Mouse (Mus musculus): ENCODE data around the gene Iars.
"Not testable (repeated sequence)": the region's sequence is repeated elsewhere in the genome, so short reads cannot be mapped to it uniquely, and the experiment has no call there.

Gene Iars

GRCm38 (mm10) chr13:49736430-49736829, 54.5 kb downstream of the Iars start:
- no peak for DNase-seq (ENCODE audit: low spot score in 2 of 2)

DNA sequence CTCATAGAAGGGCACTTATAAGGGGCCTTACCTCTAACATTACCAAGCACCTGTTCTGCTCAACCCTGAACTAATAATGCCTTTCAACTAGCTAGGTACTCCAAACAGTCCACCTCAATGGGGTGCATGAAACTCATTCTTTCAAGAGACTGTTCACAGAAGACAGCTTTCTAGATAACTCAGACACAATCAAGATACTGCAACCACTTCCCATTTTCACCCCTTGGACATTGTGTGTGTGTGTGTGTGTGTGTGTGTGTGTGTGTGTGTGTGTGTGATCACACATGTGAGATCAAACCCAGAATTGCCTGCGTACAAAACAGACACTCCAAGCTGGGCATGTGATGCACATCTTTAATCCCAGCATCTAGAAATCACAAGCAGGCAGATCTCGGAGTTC, 56.1 kb downstream of the Iars start:
- DNase-seq (ENCODE audit: low spot score in 2 of 2), result no peak

GRCm38 (mm10) chr13:49741285-49742040, 59.6 kb downstream of the Iars start:
- DNase-seq (ENCODE audit: low spot score in 2 of 2), result no peak

- no peak for DNase-seq (ENCODE audit: low spot score in 2 of 2)
Observed at GRCm38 (mm10) chr13:49756591-49756990, 74.7 kb downstream of the Iars start.

DNA sequence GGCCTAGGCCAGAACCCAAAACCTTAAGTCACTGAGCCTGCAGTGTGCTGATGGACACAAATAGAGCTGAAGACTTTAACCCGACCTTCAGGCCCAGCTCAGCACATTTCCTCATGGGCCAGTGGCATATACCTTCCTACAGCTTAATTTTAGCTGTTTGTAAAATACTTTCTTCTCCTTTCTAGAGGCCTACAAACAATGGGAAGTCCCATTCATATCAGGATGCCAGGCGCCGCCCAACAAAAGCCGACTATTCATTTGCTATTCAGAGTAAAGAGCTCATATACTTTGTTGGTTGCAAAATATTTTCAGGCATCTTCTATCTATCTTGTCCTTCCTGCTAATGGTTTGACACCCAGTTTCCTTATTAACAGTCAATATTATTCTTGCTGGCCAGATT, 76.1 kb downstream of the Iars start:
- no peak for DNase-seq (ENCODE audit: low spot score in 2 of 2)

GRCm38 (mm10) chr13:49760675-49761074, 78.8 kb downstream of the Iars start:
- DNase-seq (ENCODE audit: low spot score in 2 of 2), result no peak

- no peak for DNase-seq (ENCODE audit: low spot score in 2 of 2)
Observed at GRCm38 (mm10) chr13:49762208-49762607, 80.3 kb downstream of the Iars start.

GRCm38 (mm10) chr13:49765306-49765705, 83.4 kb downstream of the Iars start:
- DNase-seq (ENCODE audit: low spot score in 2 of 2), result no peak

DNA sequence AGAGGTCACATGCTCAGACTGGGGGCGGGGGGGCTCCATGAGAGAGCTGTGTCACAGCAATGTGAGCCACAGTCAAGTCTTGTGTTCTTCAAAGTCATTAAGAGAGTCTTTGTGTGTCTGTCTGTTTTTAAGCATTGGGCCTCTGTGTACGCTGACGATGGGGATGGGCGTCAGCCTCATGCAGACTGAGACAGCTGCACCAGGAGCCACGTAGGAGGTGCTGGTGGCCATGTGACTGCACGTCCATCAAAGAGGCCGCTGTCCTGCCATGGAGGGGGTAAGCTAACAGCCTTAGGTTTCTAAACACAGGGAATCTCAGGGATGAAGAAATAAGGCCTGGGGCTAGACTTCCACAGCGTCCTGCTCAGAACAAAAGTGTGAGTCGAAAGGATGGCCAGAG, 84.4 kb downstream of the Iars start:
- DNase-seq (ENCODE audit: low spot score in 2 of 2), result no peak

DNA sequence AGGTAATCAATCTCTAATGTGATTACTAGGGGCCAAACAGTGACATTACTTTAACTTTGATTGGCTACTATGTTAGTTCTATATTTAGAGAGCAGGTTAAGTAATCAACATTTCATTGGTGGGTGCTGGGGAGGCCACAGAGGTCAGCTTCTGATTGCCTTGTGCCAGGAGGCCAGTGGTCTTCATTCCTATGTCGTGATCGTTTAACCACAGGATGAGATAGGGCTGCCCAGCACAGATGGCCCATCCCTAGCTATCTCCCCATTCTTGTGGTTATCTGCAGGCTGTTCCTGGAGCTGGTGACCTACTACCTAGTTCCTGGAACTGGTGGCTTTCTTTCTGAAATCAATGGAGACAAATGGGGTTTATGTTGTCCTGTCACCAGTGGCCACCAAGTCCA, 86.1 kb downstream of the Iars start:
- DNase-seq (ENCODE audit: low spot score in 2 of 2), result no peak

DNA sequence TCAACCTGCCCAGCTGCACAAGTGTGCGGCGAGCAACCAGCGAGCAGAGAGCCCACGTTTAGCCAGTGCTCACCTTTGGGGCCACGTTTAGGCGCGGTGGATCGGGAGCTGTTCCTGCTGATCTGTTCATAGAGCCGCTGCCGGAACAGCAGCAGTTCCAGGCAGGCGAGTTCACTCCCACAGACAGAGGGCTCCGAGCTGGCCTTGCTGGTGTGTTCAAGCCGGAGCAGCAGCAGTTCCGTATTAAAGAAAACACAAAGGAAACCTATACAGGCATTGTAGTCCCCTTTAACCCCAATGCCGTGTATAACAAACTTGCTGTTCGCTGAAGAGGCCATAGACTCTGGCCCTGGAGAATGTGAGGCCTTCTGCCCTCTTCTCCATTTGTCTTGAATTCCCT, 87.2 kb downstream of the Iars start:
- DNase-seq (ENCODE audit: low spot score in 2 of 2), result no peak

- DNase-seq (ENCODE audit: low spot score in 2 of 2), result not testable (repeated sequence)
Observed at GRCm38 (mm10) chr13:49771536-49771935, 89.6 kb downstream of the Iars start.

Measured in spleen, postnatal 36 days (tissue).